Mouse (Mus musculus) WW6 (cell line): ENCODE measurements around the gene Phf21a.
A peak's percentile ranks its signal among the peaks of the same experiment; 100 is the strongest.
"Not testable (repeated sequence)": the region's sequence is repeated elsewhere in the genome, so short reads cannot be mapped to it uniquely, and the experiment has no call there.

Source experiments
- DNase-seq: peaks from one replicate; pipeline ENCODE4 v3.0.0-alpha.2; 2013; ENCODE audit warnings: low read depth, low spot score

Phf21a gene

DNA sequence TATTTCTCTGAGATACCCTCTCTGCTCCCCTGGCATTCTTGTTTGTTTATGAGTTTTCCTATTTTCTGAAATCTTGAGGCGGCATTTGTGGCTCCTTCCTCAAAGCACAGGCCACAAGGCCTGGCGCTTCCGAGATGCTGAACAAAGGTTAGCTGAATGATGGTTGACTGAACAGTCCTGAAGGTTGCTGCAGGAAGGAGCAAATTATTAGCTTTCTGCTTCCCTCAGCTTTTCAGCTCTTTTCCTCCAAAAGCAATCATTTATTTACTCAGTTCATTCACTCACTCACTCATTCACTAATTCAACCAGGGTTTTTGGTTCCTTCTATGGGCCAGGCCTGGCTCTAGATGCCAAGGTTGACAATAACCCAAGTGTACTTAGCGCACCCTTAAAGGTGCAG, 10.7 kb upstream of the Phf21a start:
- no peak for DNase-seq

DNA sequence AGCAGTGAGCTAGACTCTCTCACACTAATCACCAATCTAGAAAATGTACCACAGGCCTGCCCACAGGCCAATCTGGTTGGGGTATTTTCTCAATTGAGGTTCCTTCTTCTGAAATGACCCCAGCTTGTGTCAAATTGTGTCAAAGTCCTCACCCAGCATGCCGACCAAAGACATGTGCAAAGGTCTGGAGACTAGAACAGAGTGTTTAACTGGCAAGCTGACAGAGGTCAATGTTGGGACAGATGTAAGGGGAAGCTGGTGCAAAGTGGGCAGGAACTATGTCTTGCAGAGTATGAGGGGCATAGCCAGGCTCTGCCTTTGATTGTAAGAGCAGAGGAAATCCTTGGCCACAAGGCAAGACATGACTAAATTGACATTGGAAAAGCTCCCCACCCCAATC, 7.2 kb upstream of the Phf21a start:
- no peak for DNase-seq

DNA sequence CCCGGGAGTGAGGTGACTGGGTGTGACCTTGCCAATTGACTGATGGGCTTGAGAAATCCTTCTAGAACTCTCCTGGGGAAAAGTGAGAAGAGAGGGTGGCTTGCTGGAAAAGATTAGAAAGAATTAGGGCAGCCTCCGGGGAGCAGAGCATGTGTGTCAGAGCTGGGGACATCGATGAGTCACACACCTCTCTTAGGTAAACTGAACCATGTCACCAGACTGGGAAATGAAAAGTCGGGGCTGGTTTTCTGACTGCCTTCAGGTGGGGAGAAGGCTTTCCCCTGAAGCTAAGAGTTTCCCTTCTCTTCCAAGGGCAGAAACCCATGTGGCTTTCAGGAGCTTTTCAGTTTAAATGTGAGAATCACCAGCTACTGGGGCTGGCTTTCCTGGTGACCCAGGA, 5.9 kb upstream of the Phf21a start:
- no peak for DNase-seq

- no peak for DNase-seq
These were observed 3.1 kb upstream of the Phf21a start for GRCm38 (mm10) chr2:92089782-92090181.

DNA sequence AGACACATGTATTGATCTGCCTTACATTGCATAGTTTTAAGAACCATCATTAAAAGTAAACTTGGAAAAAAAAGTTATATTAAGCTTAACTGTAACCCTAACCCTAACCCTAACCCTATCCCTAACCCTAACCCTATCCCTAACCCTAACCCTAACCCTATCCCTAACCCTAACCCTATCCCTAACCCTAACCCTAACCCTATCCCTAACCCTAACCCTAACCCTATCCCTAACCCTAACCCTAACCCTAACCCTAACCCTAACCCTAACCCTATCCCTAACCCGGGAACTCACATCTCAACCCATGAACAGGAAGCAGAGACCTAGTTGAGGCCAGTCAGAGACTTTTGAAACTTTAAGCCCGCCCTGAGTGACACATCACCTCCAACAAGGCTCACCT, 586 bp downstream of the Phf21a start:
- not testable (repeated sequence) for DNase-seq

DNA sequence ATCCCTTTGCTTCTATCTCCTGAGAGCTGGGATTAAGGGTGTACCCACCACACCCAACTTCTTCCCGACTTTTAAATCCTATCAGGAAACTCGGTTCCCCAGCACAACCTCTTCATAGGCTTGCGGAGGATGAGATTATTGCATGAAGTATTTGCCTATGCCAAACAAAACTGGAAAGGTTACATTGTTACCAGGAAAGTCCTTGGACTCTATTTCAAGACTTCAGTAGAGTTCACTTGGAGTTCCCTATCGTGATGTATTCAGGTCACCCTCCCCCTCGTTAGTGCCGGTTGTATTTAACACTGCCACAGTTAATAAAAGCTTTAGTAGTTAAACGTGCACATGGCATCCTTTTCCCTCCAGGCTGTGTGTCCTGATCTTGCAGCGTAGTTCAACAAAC, 1.2 kb downstream of the Phf21a start:
- no peak for DNase-seq

GRCm38 (mm10) chr2:92100768-92101167, 7.9 kb downstream of the Phf21a start:
- DNase-seq: no peak

- no peak for DNase-seq
These were observed 31.6 kb downstream of the Phf21a start for GRCm38 (mm10) chr2:92124523-92124922.

GRCm38 (mm10) chr2:92125330-92125729, 32.4 kb downstream of the Phf21a start:
- DNase-seq: no peak

- no peak for DNase-seq
These were observed 37.2 kb downstream of the Phf21a start for GRCm38 (mm10) chr2:92130071-92130470.

DNA sequence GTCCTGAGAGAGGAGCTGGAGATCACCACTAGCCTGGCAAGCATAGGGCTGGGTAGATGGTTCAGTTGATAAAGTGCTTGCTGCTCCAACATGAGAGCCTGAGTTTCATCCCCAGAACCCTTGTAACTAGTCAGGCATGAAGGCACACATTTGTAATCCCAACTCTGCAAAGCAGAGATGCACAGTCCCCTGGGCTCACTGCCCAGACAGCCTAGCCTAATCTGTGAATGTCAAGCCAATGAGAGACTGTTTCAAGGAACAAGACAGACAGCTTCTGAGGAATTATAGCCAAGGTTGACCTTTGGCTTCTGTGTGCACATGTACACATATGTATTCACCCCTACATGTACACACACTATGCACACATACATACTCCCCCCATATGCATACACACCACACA, 45.8 kb downstream of the Phf21a start:
- no peak for DNase-seq

DNA sequence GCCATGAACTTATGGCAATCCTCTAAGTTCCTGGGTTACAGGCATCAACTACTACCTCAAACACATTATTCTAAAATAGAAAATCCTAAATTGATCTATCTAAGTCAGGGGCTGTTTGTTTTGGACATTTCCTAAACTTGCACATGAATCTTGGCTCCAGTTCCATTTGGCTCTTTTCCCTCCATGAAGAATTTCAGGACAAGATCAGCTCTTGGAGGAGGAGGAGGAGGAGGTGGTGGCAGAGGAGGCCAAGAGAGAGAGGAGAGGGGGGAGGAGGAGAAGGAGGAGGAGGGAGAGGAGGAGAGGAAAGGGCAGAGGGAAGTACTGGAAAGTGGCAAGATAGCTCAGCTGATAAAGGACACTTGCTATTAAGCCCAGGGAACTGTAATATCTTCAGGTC, 46.4 kb downstream of the Phf21a start:
- DNase-seq: no peak

DNA sequence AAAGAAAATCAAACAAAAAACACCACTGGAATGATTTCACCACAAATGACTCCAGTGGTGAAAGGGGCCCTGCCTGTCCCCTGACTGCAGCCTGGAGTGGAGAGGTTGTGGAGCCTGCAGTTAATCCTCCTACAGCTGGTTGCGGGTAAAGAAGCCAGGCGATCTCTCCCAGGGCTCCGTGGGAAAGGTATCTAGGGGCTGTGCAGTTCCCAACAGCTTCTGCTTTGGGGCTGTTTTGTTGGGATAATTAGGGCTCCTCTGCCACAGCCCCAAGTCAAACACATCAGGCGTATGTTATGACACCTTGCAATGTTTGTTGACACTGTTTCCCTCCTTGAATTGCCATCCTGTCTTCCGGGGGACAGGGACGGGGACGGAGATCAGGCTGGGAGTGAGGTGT, 47.5 kb downstream of the Phf21a start:
- no peak for DNase-seq

DNA sequence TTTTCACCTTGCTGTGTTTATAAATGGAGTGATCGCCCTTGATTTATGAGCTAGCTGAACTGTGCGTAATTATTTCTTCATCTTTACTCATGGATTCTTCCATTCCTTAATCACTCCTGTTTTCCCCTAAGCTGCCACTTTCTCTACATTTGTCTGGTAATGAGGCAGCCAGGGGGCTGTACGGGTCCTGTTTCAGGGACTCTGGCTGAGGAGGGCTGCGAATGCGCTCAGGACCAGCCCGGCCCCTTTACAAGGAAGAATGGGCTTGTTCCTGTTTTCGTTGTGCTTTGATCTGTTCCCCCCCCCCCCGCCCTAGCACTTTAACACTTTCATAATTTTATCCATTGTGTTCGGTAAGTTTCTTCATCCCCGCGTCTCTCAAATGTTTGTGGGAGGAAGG, 48.2 kb downstream of the Phf21a start:
- DNase-seq: no peak

DNA sequence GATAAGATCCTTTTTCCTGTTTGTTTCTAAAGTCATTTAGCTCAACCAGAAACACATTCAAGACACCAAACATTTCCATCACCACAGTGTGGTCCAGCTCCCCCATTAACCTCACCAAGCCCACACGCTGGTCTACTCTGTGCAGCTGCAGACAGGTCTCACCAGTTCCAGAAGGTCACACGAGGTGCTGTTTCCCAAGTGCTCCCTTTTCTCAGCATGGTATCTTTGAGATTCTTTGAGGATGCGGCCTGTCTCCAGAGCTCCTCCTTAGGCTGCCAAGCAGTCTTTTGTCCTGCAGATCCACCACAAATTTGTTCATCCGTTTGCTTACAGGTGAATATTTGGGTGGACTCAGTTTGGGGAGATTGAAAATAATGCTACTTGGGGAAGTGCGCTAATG, 51.0 kb downstream of the Phf21a start:
- peak; percentile 49 for DNase-seq

GRCm38 (mm10) chr2:92147925-92148750, 55.2 kb downstream of the Phf21a start:
- not testable (repeated sequence) for DNase-seq

DNA sequence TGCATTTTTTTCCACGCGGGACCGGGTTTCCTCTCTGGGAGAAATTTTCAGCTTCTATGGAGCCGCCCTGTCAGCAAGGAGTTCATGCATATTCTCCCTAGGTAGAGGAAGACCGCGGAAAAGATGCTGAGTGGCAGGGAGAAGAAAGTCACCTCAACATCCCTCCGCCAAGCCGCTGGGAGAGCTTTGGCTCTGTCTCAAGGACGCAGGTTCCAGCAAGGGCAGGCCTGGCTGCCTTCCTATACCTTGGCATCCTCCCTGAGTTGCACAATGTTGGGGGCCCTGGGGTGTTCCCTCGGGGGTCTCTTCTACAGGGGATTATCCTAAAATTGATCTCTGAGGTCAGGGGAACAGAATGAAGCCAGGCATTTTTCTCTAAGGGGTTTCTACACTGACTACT, 71.4 kb downstream of the Phf21a start:
- no peak for DNase-seq

GRCm38 (mm10) chr2:92166950-92167349, 74.0 kb downstream of the Phf21a start:
- DNase-seq: no peak

DNA sequence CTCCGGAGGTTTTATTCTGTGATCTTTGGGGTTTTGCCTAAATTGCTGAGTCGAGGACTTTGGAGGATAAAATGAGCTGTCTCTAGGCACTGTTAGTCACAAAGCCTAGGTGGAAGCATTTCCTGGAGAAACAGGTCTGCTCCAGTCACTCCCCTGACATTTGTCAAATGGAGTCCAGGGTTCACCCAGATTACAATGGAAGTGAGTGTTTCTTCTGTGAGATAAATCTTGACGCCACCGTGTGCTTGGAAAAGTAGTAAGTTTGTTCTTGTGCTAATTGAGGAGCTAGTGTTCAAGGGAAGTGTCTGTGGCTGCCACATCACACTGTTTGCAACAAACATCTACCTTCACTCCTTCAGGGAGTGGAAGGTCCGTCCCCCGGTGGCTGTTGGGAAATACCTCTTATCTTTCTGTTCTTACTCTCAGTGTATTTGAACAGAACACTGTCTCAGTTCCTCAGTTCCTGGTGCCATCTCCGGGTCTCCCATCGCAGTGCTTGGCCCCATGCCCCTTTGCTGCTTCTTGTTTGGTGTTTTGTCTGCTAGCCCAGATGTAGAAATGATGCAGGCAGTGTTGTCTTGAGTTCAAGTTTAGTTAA, 78.2 kb downstream of the Phf21a start:
- no peak for DNase-seq

DNA sequence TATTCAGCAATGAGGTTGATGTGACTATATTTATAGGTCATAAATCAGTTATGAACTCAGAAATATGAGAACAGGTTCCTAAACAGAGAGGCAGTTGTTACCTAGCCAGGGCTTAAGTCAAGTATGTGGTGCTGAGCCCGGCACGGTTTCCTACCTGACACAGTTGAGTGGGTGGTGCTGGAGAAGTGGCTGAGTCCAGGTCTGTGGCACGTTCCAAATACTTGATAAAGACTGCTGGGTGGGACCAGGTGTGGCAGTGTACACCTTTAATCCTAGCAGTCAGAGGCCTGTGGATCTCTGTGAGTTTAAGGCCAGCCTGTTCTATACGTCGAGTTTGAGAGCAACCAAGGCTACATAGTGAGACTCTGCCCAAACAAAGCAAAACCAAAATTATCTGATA, 79.4 kb downstream of the Phf21a start:
- DNase-seq: no peak

GRCm38 (mm10) chr2:92173186-92173585, 80.3 kb downstream of the Phf21a start:
- no peak for DNase-seq

GRCm38 (mm10) chr2:92174265-92174664, 81.3 kb downstream of the Phf21a start:
- no peak for DNase-seq

- DNase-seq: no peak
These were observed 82.1 kb downstream of the Phf21a start for GRCm38 (mm10) chr2:92175002-92175401.
